Mouse (Mus musculus): ENCODE data around the gene Il6st. TPM values are rescaled to one million over a fixed set of nuclear protein-coding genes. Genes with fewer than 3 reads are reported as not detected.

Il6st gene
- polyA plus RNA-seq, 2 experiments from 2014 or later: 52.9 to 65.9 TPM

- ATAC-seq: no peak
Measured at GRCm38 (mm10) chr13:112442867-112443529, 20.9 kb upstream of the Il6st start.

- ATAC-seq: peak; percentile 86
Measured at GRCm38 (mm10) chr13:112447108-112447665, 16.7 kb upstream of the Il6st start.

GRCm38 (mm10) chr13:112450210-112450609 lies 13.7 kb upstream of the Il6st start:
- peak; percentile 51 for ATAC-seq

- no peak for ATAC-seq
Measured at GRCm38 (mm10) chr13:112457366-112457765, 6.5 kb upstream of the Il6st start.

GRCm38 (mm10) chr13:112458016-112458415 lies 5.9 kb upstream of the Il6st start:
- ATAC-seq: no peak

- no peak for ATAC-seq
Measured at GRCm38 (mm10) chr13:112458435-112459018, 5.3 kb upstream of the Il6st start.

GRCm38 (mm10) chr13:112459956-112460355 lies 3.9 kb upstream of the Il6st start:
- ATAC-seq: no peak

- no peak for ATAC-seq
Measured at GRCm38 (mm10) chr13:112462411-112462987, 1.4 kb upstream of the Il6st start.

GRCm38 (mm10) chr13:112463337-112463802 lies 500 bp upstream of the Il6st start:
- ATAC-seq: peak; percentile 7

- ATAC-seq: no peak
Measured at GRCm38 (mm10) chr13:112464626-112465287, 887 bp downstream of the Il6st start.

GRCm38 (mm10) chr13:112465585-112465984 lies 1.7 kb downstream of the Il6st start:
- ATAC-seq: no peak

- ATAC-seq: no peak
Measured at GRCm38 (mm10) chr13:112466136-112466945, 2.5 kb downstream of the Il6st start.

GRCm38 (mm10) chr13:112466946-112467255 lies 3.0 kb downstream of the Il6st start:
- no peak for ATAC-seq

GRCm38 (mm10) chr13:112467384-112467783 lies 3.5 kb downstream of the Il6st start:
- ATAC-seq: no peak

- ATAC-seq: no peak
Measured at GRCm38 (mm10) chr13:112469491-112469890, 5.6 kb downstream of the Il6st start.

- no peak for ATAC-seq
Measured at GRCm38 (mm10) chr13:112471201-112471600, 7.3 kb downstream of the Il6st start.

- ATAC-seq: peak; percentile 53
Measured at GRCm38 (mm10) chr13:112472401-112473023, 8.6 kb downstream of the Il6st start.

- ATAC-seq: peak; percentile 40
Measured at GRCm38 (mm10) chr13:112473757-112474755, 10.2 kb downstream of the Il6st start.

- no peak for ATAC-seq
Measured at GRCm38 (mm10) chr13:112479032-112479431, 15.2 kb downstream of the Il6st start.

- ATAC-seq: no peak
Measured at GRCm38 (mm10) chr13:112479926-112480325, 16.1 kb downstream of the Il6st start.

- no peak for ATAC-seq
Measured at GRCm38 (mm10) chr13:112482525-112482924, 18.7 kb downstream of the Il6st start.

Data from CD4-positive, CD25-positive, alpha-beta regulatory T cell, adult 4 months (primary cell).